Mouse (Mus musculus) hindbrain, embryonic 12.5 days (tissue): ENCODE results near the gene Thsd7b. TPM values are rescaled to one million over a fixed set of nuclear protein-coding genes. Genes with fewer than 3 reads are reported as not detected.
"Not testable (repeated sequence)": the region's sequence is repeated elsewhere in the genome, so short reads cannot be mapped to it uniquely, and the experiment has no call there.

Experiments used
- ATAC-seq: fragments of 200-750 bp; cut with Nextera tagmentation; 2 replicates; pipeline ENCODE4 v1.8.0; 2017; ENCODE audit warnings: moderate TSS enrichment; ENCODE audit not compliant: low FRiP score
- H3K27ac ChIP-seq: fragments of 300-500 bp; sonication (generic); 2 replicates; pipeline ENCODE4 v1.5.1; 2016; ENCODE audit warnings: mild to moderate bottlenecking
- H3K27me3 ChIP-seq: fragments of 300-500 bp; sonication (generic); 2 replicates; pipeline ENCODE4 v1.6.1; 2016; ENCODE audit warnings: mild to moderate bottlenecking
- H3K36me3 ChIP-seq: fragments of 300-500 bp; sonication (generic); 2 replicates; pipeline ENCODE4 v1.6.1; 2016; ENCODE audit warnings: mild to moderate bottlenecking
- H3K4me1 ChIP-seq: fragments of 300-500 bp; sonication (generic); 2 replicates; pipeline ENCODE4 v1.6.1; 2016
- H3K4me2 ChIP-seq: fragments of 300-500 bp; sonication (generic); replicated peaks from 2 replicates; pipeline ENCODE4 v1.6.1; 2016; ENCODE audit warnings: mild to moderate bottlenecking
- H3K4me3 ChIP-seq: fragments of 300-500 bp; sonication (generic); 2 replicates; pipeline ENCODE4 v1.5.1; 2016; ENCODE audit warnings: mild to moderate bottlenecking
- H3K9ac ChIP-seq: fragments of 300-500 bp; sonication (generic); 2 replicates; pipeline ENCODE4 v1.6.1; 2016; ENCODE audit warnings: mild to moderate bottlenecking, moderate library complexity
- H3K9me3 ChIP-seq: fragments of 300-500 bp; sonication (generic); replicated peaks from 2 replicates; pipeline ENCODE4 v1.6.1; 2016; ENCODE audit warnings: mild to moderate bottlenecking
- WGBS: fragments of 180-500 bp; shearing (Covaris S2); methylation state at CpG from one replicate; pipeline ENCODE4 v1.1.7; 2016; 5-methylcytosine and 5-hydroxymethylcytosine counted together
- polyA plus RNA-seq: library from polyadenylated mRNA; unstranded; fragments of >200 nt; fragmentation: Nextera tagmentation; extraction: Ambion mirVana; gene quantifications from 2 replicates; pipeline ENCODE4 v1.2.1, GENCODE M21; 2016

The Thsd7b gene
- polyA plus RNA-seq, 1 experiment from 2014 or later = 14.7 TPM

GRCm38 (mm10) chr1:130083788-130084187 lies 810.7 kb downstream of the Thsd7b start:
- Histone ChIP-seq H3K9ac (no peak overlapping the region), H3K27me3 (no peaks in the 10 kb centered on the region), H3K4me1 (no peaks in the 10 kb centered on the region), H3K27ac (no peak overlapping the region), H3K9me3 (no peaks in the 10 kb centered on the region), H3K36me3 (no peaks in the 10 kb centered on the region), H3K4me2 (no peak overlapping the region), H3K4me3 (no peak overlapping the region)
- WGBS = 84% methylated on average over 2 of the region's 2 CpGs
- ATAC-seq = no peak

DNA sequence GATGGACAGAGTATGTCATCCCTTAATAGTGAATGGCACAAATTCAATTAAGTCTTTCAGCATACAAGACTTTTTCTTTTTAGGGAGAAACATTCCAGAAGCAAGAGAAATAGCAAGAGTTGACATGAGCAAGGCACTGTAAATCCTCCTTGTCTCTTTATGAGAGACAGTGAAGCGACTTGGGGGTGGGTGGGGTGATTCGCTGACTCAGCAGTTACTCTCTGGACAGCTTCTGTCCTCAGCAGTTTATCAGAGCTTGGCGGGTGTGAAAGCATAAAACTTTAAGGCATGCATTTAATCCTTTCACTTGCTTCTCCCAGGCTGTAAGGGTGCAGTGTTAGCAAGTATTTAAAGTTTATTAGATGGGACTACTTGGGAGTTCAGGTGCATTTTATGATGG lies 812.1 kb downstream of the Thsd7b start:
- Histone ChIP-seq H3K4me3 (no peak overlapping the region), H3K27ac (no peak overlapping the region), H3K9me3 (no peaks in the 10 kb centered on the region), H3K9ac (no peak overlapping the region), H3K4me1 (no peaks in the 10 kb centered on the region), H3K27me3 (no peaks in the 10 kb centered on the region), H3K4me2 (no peak overlapping the region), H3K36me3 (no peaks in the 10 kb centered on the region)
- WGBS = 74% methylated on average over 3 of the region's 3 CpGs
- no peak for ATAC-seq

DNA sequence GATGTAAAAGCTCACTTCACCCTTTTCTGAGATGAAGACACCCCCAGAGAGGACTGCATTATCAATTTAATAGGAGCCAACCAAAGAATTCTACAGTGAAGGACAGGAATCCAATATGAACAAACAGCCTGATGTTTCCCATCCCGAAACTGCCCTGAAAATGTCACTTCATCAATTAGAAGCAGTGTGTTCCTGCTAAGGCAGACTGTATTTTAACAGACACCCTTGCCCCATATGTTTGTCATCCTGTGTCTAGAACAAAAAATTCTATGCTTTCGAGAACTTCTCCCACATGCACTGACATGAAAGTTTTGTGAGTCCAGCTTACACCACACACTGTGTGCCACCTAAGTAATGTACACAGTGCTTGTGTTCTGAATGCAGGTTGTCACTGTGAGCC lies 812.8 kb downstream of the Thsd7b start:
- Histone ChIP-seq H3K27me3 (no peaks in the 10 kb centered on the region), H3K4me1 (no peaks in the 10 kb centered on the region), H3K36me3 (no peaks in the 10 kb centered on the region), H3K9me3 (no peaks in the 10 kb centered on the region), H3K4me2 (no peak overlapping the region), H3K27ac (no peak overlapping the region), H3K9ac (no peak overlapping the region), H3K4me3 (no peak overlapping the region)
- 73% methylated on average over 2 of the region's 2 CpGs for WGBS
- no peak for ATAC-seq

GRCm38 (mm10) chr1:130099227-130099626 lies 826.1 kb downstream of the Thsd7b start:
- H3K27ac ChIP-seq = no peak overlapping the region
- no peak overlapping the region for H3K9ac ChIP-seq
- no peak for ATAC-seq
- H3K4me2 ChIP-seq = no peak overlapping the region
- no peaks in the 10 kb centered on the region for H3K9me3 ChIP-seq
- H3K36me3 ChIP-seq = no peaks in the 10 kb centered on the region
- H3K27me3 ChIP-seq = no peaks in the 10 kb centered on the region
- H3K4me1 ChIP-seq = no peaks in the 10 kb centered on the region
- WGBS = 81% methylated on average over 2 of the region's 2 CpGs
- no peak overlapping the region for H3K4me3 ChIP-seq

DNA sequence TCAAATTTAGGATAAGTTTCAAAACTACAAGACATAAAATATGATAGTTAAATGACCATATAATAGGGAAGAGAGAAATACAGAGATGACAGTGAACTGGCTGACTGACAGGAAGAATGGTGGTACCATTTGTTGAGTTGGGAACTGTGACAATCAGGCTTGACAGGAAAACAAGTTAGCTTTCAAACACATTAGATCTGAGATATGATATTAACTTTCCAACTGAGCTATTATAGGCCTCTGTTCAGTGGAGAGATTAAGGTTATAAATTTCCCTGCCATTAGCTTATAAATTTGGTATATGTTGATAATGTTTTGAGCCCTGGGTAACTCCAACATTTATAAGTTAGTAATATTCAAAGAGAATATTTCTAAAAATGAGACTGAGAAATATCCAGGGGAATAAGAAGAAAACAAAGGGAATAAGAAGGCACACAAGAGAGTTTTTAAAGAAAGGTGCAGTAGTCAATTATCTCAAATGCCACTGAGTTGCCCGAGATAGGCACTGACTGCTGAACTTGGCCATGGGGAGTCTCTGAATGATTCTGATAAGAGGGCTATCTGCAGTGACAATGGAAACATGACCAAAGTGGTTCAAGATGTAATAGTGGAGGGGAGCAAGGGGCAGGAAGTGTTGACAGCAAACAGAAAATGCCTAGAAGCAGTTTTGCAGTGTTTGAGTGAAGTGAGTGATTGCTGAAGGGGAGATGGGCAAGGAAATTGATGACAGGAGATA lies 839.6 kb downstream of the Thsd7b start:
- no peaks in the 10 kb centered on the region for H3K36me3 ChIP-seq
- no peaks in the 10 kb centered on the region for H3K4me1 ChIP-seq
- H3K9me3 ChIP-seq = no peaks in the 10 kb centered on the region
- H3K4me2 ChIP-seq = no peak overlapping the region
- 87% methylated on average over 1 of the region's 1 CpGs for WGBS
- no peak overlapping the region for H3K9ac ChIP-seq
- H3K27ac ChIP-seq = no peak overlapping the region
- no peak overlapping the region for H3K4me3 ChIP-seq
- ATAC-seq = no peak
- no peaks in the 10 kb centered on the region for H3K27me3 ChIP-seq

DNA sequence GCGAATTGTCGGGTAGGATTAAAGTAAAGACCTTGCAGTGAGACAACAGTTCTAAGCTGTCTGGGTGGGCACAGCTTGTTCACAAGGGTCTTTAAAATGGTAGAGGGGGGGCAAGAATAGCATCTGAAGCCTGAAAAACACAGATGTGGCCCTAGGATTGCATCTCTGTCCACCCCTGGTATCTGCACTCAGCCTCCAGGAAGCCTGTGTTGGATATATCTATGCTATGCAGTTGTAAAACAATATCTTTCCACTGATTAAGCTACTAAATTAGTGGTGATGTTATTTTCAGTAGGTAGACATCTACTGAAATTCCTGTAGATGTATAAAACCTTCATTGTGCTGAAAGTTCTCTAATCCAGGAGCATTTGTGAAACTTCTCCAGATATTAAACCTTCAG lies 840.4 kb downstream of the Thsd7b start:
- H3K9ac ChIP-seq = no peak overlapping the region
- no peak overlapping the region for H3K4me2 ChIP-seq
- H3K27ac ChIP-seq = no peak overlapping the region
- H3K4me1 ChIP-seq = no peaks in the 10 kb centered on the region
- 90% methylated on average over 2 of the region's 2 CpGs for whole genome bisulfite sequencing
- no peak overlapping the region for H3K4me3 ChIP-seq
- H3K27me3 ChIP-seq = no peaks in the 10 kb centered on the region
- ATAC-seq = no peak
- no peaks in the 10 kb centered on the region for H3K36me3 ChIP-seq
- no peaks in the 10 kb centered on the region for H3K9me3 ChIP-seq

- Histone ChIP-seq H3K36me3 (no peaks in the 10 kb centered on the region), H3K27ac (no peak overlapping the region), H3K4me3 (no peak overlapping the region), H3K4me1 (no peaks in the 10 kb centered on the region), H3K27me3 (no peaks in the 10 kb centered on the region), H3K9ac (no peak overlapping the region), H3K9me3 (no peaks in the 10 kb centered on the region), H3K4me2 (no peak overlapping the region)
- no peak for ATAC-seq
- WGBS = 85% methylated on average over 3 of the region's 3 CpGs
Observed at GRCm38 (mm10) chr1:130130901-130131300, 857.8 kb downstream of the Thsd7b start.

DNA sequence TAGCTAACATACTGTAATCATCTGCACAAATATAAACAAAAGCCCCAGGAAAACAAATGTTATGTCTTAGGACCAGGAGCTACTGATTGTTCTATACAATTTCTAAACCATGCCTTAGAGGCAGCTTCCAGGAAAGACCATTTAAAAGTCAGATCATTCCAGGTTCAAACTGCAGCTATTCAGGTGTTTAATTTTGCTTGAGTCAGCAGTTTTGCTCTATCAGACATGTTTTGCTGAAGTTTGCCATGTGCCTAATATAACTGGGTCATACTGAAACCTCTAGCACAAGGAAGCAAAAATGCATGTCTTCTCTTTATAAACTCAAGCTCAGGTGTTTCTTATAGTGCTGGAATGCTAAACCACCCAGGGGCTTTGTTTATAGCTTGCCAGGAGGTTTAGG lies 893.1 kb downstream of the Thsd7b start:
- H3K27ac ChIP-seq = no peak overlapping the region
- no peak overlapping the region for H3K4me3 ChIP-seq
- no peaks in the 10 kb centered on the region for H3K27me3 ChIP-seq
- H3K9ac ChIP-seq = no peak overlapping the region
- H3K4me2 ChIP-seq = no peak overlapping the region
- H3K9me3 ChIP-seq = no peaks in the 10 kb centered on the region
- no peak for ATAC-seq
- H3K4me1 ChIP-seq = peaks cover 3% of the 10 kb centered on the region; the same call in 1 of the 2 replicates
- H3K36me3 ChIP-seq = no peaks in the 10 kb centered on the region

GRCm38 (mm10) chr1:130167260-130167659 lies 894.2 kb downstream of the Thsd7b start:
- Histone ChIP-seq H3K9ac (no peak overlapping the region), H3K27me3 (no peaks in the 10 kb centered on the region), H3K4me3 (no peak overlapping the region), H3K4me2 (no peak overlapping the region), H3K36me3 (no peaks in the 10 kb centered on the region), H3K27ac (no peak overlapping the region), H3K9me3 (no peaks in the 10 kb centered on the region), H3K4me1 (peaks cover 3% of the 10 kb centered on the region; the same call in 1 of the 2 replicates)
- WGBS = 73% methylated on average over 2 of the region's 2 CpGs
- no peak for ATAC-seq

DNA sequence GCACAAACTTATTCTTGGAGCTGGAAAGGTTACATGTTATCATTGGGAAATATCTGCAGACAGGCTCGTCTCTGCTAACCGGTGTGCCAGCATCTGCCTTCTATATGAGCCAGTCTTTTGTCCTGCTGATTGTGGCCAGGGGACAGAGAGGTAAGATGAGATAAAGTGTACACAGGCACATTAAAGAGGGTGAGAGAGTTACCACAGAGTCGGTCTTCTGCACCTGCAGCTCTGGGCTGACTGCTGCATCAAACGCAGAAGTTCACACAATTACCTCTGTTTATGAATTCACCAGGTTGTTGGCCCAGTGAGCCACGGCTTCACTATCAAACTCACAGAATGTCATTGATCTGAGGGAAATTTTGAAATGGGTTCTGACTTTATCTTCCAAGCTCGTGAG lies 896.8 kb downstream of the Thsd7b start:
- H3K9ac ChIP-seq = no peak overlapping the region
- no peak overlapping the region for H3K4me3 ChIP-seq
- peaks cover 3% of the 10 kb centered on the region; the same call in 1 of the 2 replicates for H3K4me1 ChIP-seq
- no peaks in the 10 kb centered on the region for H3K36me3 ChIP-seq
- no peaks in the 10 kb centered on the region for H3K9me3 ChIP-seq
- no peak overlapping the region for H3K4me2 ChIP-seq
- ATAC-seq = no peak
- WGBS = 68% methylated on average over 6 of the region's 6 CpGs
- no peak overlapping the region for H3K27ac ChIP-seq
- no peaks in the 10 kb centered on the region for H3K27me3 ChIP-seq

GRCm38 (mm10) chr1:130170290-130170689 lies 897.2 kb downstream of the Thsd7b start:
- Histone ChIP-seq H3K27me3 (no peaks in the 10 kb centered on the region), H3K9ac (no peak overlapping the region), H3K9me3 (no peaks in the 10 kb centered on the region), H3K27ac (no peak overlapping the region), H3K4me2 (no peak overlapping the region), H3K36me3 (no peaks in the 10 kb centered on the region), H3K4me3 (no peak overlapping the region), H3K4me1 (peaks cover 3% of the 10 kb centered on the region; the same call in 1 of the 2 replicates)
- ATAC-seq = no peak
- 12% methylated on average over 1 of the region's 1 CpGs for WGBS

- not testable (repeated sequence) for H3K36me3 ChIP-seq, ATAC-seq, H3K9ac ChIP-seq, H3K4me1 ChIP-seq, H3K27me3 ChIP-seq, H3K4me3 ChIP-seq, H3K4me2 ChIP-seq, H3K9me3 ChIP-seq, H3K27ac ChIP-seq
- WGBS = 88% methylated on average over 7 of the region's 7 CpGs
Observed at GRCm38 (mm10) chr1:130186836-130187235, 913.7 kb downstream of the Thsd7b start.
